Comparison of ENCODE assay signal across 14 mouse cellular contexts in genomic region chr14:84532397-84532796, GRCm38 (mm10).
"Had no signal": no experiment of that assay in that cellular context is flagged by ENCODE, and none has a peak within 500 bp of the region (broad histone marks: within the 10 kb centered on the region; RNA-seq: fewer than 3 reads in every experiment).

No protein-coding gene starts in this region.

- H3K9me3 ChIP-seq: limb, embryonic 12.5 days; lung, embryonic 15.5 days; midbrain, embryonic 13.5 days; neural tube, embryonic 12.5 days had no signal

- H3K9ac ChIP-seq: limb, embryonic 12.5 days; liver, embryonic 13.5 days; liver, postnatal 0 days; lung, embryonic 15.5 days; midbrain, embryonic 13.5 days; neural tube, embryonic 12.5 days had no signal

- H3K27ac ChIP-seq: layer of hippocampus, adult 2 months; limb, embryonic 12.5 days; liver, embryonic 13.5 days; lung, embryonic 15.5 days; macrophage; midbrain, embryonic 13.5 days; neural tube, embryonic 12.5 days had no signal

- H3K36me3 ChIP-seq: liver, embryonic 13.5 days; lung, embryonic 15.5 days; neural tube, embryonic 12.5 days had no signal

- ATAC-seq: liver, postnatal 0 days; midbrain, embryonic 13.5 days had no signal

- H3K4me3 ChIP-seq: layer of hippocampus, adult 2 months; limb, embryonic 12.5 days; liver, embryonic 13.5 days; lung, embryonic 15.5 days; megakaryocyte, embryonic 14.5 days; midbrain, embryonic 13.5 days; neural tube, embryonic 12.5 days had no signal

- H3K4me2 ChIP-seq: limb, embryonic 12.5 days; liver, embryonic 13.5 days; lung, embryonic 15.5 days; midbrain, embryonic 13.5 days; neural tube, embryonic 12.5 days had no signal

- DNase-seq: kidney, postnatal 36 days; liver; liver, embryonic 13.5 days; liver, postnatal 0 days; lung, postnatal 14 days; right cerebral cortex, postnatal 14 days; thymus, postnatal 4 days had no signal

- H3K27me3 ChIP-seq: limb, embryonic 12.5 days; liver, embryonic 13.5 days; lung, embryonic 15.5 days; megakaryocyte, embryonic 14.5 days; midbrain, embryonic 13.5 days; neural tube, embryonic 12.5 days had no signal

- H3K4me1 ChIP-seq: limb, embryonic 12.5 days; liver, embryonic 13.5 days; lung, embryonic 15.5 days; megakaryocyte, embryonic 14.5 days; midbrain, embryonic 13.5 days; neural tube, embryonic 12.5 days had no signal
